Mouse (Mus musculus) embryo, embryonic 10.5 days (tissue): ENCODE data around the gene Zfp239.
"Not testable (repeated sequence)": the region's sequence is repeated elsewhere in the genome, so short reads cannot be mapped to it uniquely, and the experiment has no call there.

Experiments
- DNase-seq: peaks from one replicate; pipeline ENCODE4 v3.0.0-alpha.2; 2015; ENCODE audit warnings: low spot score

The Zfp239 gene

GRCm38 (mm10) chr6:117861848-117862247 is at the start of gene Zfp239:
Gene Zfp239 (plus strand): TSS chr6:117862100.
- DNase-seq = no peak

GRCm38 (mm10) chr6:117814681-117815080 is 47.2 kb upstream of the Zfp239 start:
- no peak for DNase-seq

- no peak for DNase-seq
Observed at GRCm38 (mm10) chr6:117817108-117817541, 44.8 kb upstream of the Zfp239 start.

GRCm38 (mm10) chr6:117820327-117820726 is 41.6 kb upstream of the Zfp239 start:
- no peak for DNase-seq

GRCm38 (mm10) chr6:117825369-117825768 is 36.5 kb upstream of the Zfp239 start:
- peak; percentile 92 for DNase-seq

GRCm38 (mm10) chr6:117828273-117828672 is 33.6 kb upstream of the Zfp239 start:
- peak; percentile 87 for DNase-seq

GRCm38 (mm10) chr6:117840686-117841510 is 21.0 kb upstream of the Zfp239 start, which contains the start of gene Zfp637:
Gene Zfp637 (plus strand): TSS chr6:117841180.
- DNase-seq = peak; percentile 98

- peak; percentile 58 for DNase-seq
Observed at GRCm38 (mm10) chr6:117841511-117841955, 20.4 kb upstream of the Zfp239 start.

GRCm38 (mm10) chr6:117844597-117844996 is 17.3 kb upstream of the Zfp239 start:
- no peak for DNase-seq

- DNase-seq = not testable (repeated sequence)
Observed at GRCm38 (mm10) chr6:117846671-117847070, 15.2 kb upstream of the Zfp239 start.

GRCm38 (mm10) chr6:117847772-117848171 is 14.1 kb upstream of the Zfp239 start:
- DNase-seq = no peak

- no peak for DNase-seq
Observed at GRCm38 (mm10) chr6:117848577-117848976, 13.3 kb upstream of the Zfp239 start.

GRCm38 (mm10) chr6:117851747-117852146 is 10.2 kb upstream of the Zfp239 start:
- DNase-seq = no peak

GRCm38 (mm10) chr6:117857990-117858389 is 3.9 kb upstream of the Zfp239 start:
- no peak for DNase-seq

- DNase-seq = no peak
Observed at GRCm38 (mm10) chr6:117862465-117862864, 565 bp downstream of the Zfp239 start.

- DNase-seq = peak; percentile 87
Observed at GRCm38 (mm10) chr6:117862899-117863620, 1.2 kb downstream of the Zfp239 start.

GRCm38 (mm10) chr6:117863751-117864150 is 1.9 kb downstream of the Zfp239 start:
- DNase-seq = no peak

GRCm38 (mm10) chr6:117868187-117868586 is 6.3 kb downstream of the Zfp239 start:
- no peak for DNase-seq

GRCm38 (mm10) chr6:117871034-117871433 is 9.1 kb downstream of the Zfp239 start:
- DNase-seq = no peak

- not testable (repeated sequence) for DNase-seq
Observed at GRCm38 (mm10) chr6:117873450-117873849, 11.6 kb downstream of the Zfp239 start.

GRCm38 (mm10) chr6:117874621-117875281 is 12.9 kb downstream of the Zfp239 start:
- DNase-seq = no peak

GRCm38 (mm10) chr6:117878700-117879407 is 17.0 kb downstream of the Zfp239 start:
- peak; percentile 93 for DNase-seq
